Mouse (Mus musculus) liver, embryonic 16.5 days (tissue): ENCODE measurements around the gene Slc39a12. TPM values are rescaled to one million over a fixed set of nuclear protein-coding genes. Genes with fewer than 3 reads are reported as not detected.

Experiments
- ATAC-seq: fragments of 200-750 bp; cut with Nextera tagmentation; 2 replicates; pipeline ENCODE4 v1.8.0; 2017; ENCODE audit warnings: low read depth, mild to moderate bottlenecking, moderate number of reproducible peaks, moderate library complexity
- H3K27ac ChIP-seq: fragments of 300-500 bp; sonication (generic); 2 replicates; pipeline ENCODE4 v1.5.1; 2014; ENCODE audit warnings: mild to moderate bottlenecking, low read length
- H3K27me3 ChIP-seq: fragments of 300-500 bp; sonication (generic); 2 replicates; pipeline ENCODE4 v1.6.1; 2014; ENCODE audit warnings: low read depth, low read length, mixed read lengths; ENCODE audit not compliant: control insufficient read depth, insufficient read depth
- H3K36me3 ChIP-seq: fragments of 300-500 bp; sonication (generic); 2 replicates; pipeline ENCODE4 v1.6.1; 2014; ENCODE audit warnings: mild to moderate bottlenecking; ENCODE audit not compliant: control insufficient read depth, insufficient read depth
- H3K4me1 ChIP-seq: fragments of 300-500 bp; sonication (generic); 2 replicates; pipeline ENCODE4 v1.6.1; 2014; ENCODE audit warnings: low read depth, low read length, mixed read lengths; ENCODE audit not compliant: control insufficient read depth
- H3K4me2 ChIP-seq: fragments of 300-500 bp; sonication (generic); 2 replicates; pipeline ENCODE4 v1.6.1; 2014; ENCODE audit warnings: low read depth, low read length, mixed read lengths
- H3K4me3 ChIP-seq: fragments of 300-500 bp; sonication (generic); 2 replicates; pipeline ENCODE4 v1.5.1; 2014; ENCODE audit warnings: low read depth, mild to moderate bottlenecking, low read length
- H3K9ac ChIP-seq: fragments of 300-500 bp; sonication (generic); 2 replicates; pipeline ENCODE4 v1.6.1; 2014; ENCODE audit warnings: low read depth, low read length
- H3K9me3 ChIP-seq: fragments of 300-500 bp; sonication (generic); replicated peaks from 2 replicates; pipeline ENCODE4 v1.6.1; 2016; ENCODE audit warnings: low read length; ENCODE audit not compliant: control insufficient read depth
- WGBS: fragments of 180-500 bp; shearing (Covaris S2); extraction: QIAGEN DNeasy Blood & Tissue Kit; methylation state at CpG from one replicate; pipeline ENCODE4 v1.1.7; 2014; ENCODE audit not compliant: insufficient replicate concordance; 5-methylcytosine and 5-hydroxymethylcytosine counted together
- polyA plus RNA-seq: library from polyadenylated mRNA; unstranded; fragments of >200 nt; fragmentation: Nextera tagmentation; extraction: Ambion mirVana; gene quantifications from 2 replicates; pipeline ENCODE4 v1.2.1, GENCODE M21; 2015

The Slc39a12 gene
- polyA plus RNA-seq, 1 experiment from 2014 or later = 0.05 TPM

DNA sequence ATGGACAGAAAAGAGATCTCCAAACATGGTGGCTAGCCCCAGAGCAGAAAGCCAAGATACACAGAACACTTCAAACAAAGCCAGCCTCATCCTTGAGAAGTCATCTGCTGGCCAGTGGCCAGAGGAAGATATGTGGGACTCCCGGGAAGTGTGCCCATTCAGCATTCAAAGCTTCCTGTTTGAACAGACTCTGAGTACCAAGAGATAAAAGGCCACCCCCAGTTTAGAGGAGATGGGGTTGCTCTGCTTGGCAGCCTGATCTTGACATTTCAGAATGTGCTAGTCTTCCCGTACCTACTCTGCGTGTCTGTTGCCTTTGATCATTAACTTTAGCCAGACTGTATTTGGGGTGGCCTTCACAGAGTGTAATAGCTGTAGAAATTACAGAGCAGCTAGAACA lies 155.2 kb downstream of the Slc39a12 start:
- Histone ChIP-seq H3K4me2 (no peak overlapping the region), H3K4me1 (no peaks in the 10 kb centered on the region), H3K9ac (no peak overlapping the region), H3K27ac (no peak overlapping the region), H3K4me3 (no peak overlapping the region), H3K27me3 (no peaks in the 10 kb centered on the region), H3K36me3 (no peaks in the 10 kb centered on the region), H3K9me3 (no peaks in the 10 kb centered on the region)
- no peak for ATAC-seq
- WGBS = 43% methylated on average over 3 of the region's 3 CpGs

DNA sequence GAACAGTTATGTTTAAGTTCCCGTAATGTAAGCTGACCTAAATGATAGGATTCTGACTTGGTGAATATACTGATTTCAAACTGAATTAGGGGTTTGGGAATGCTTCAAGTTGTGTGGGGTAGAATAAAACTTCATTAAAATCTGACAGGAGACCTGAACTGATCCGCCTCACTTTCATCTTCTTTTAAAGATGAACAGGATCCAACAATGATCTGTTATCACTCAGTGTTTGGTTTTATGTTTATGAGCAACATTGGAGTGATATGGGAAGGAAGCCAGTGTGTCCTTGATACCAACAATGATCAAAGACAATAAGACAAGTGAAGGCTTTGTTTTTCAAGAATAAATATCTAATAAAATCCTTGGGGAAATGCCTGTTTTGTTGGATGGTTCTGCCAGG lies 155.7 kb downstream of the Slc39a12 start:
- 72% methylated on average over 2 of the region's 2 CpGs for WGBS
- Histone ChIP-seq H3K36me3 (no peaks in the 10 kb centered on the region), H3K4me2 (no peak overlapping the region), H3K27ac (no peak overlapping the region), H3K9me3 (no peaks in the 10 kb centered on the region), H3K27me3 (no peaks in the 10 kb centered on the region), H3K4me1 (no peaks in the 10 kb centered on the region), H3K4me3 (no peak overlapping the region), H3K9ac (no peak overlapping the region)
- ATAC-seq = no peak

Other genes with a start within 250 kb of the Slc39a12 start
- gene Tmem236, start 213.8 kb upstream of the Slc39a12 start, polyA plus RNA-seq = 0.18 TPM in 1 of 2 replicates, not detected in the other
- 10.1 and 10.6 TPM in 2 replicates for gene Mrc1, start 158.9 kb upstream of the Slc39a12 start, polyA plus RNA-seq
- 0.16 and 0.26 TPM in 2 replicates for gene Cacnb2, start 214.8 kb downstream of the Slc39a12 start, polyA plus RNA-seq